Mouse (Mus musculus): Measurements from ENCODE around the gene Lmo2. TPM values are rescaled to one million over a fixed set of nuclear protein-coding genes. Genes with fewer than 3 reads are reported as not detected.

Lmo2 gene
- polyA plus RNA-seq (2015; fragmentation: Nextera tagmentation; extraction: Ambion mirVana): 33.1 and 34.9 TPM in 2 replicates

GRCm38 (mm10) chr2:103957649-103958546 lies at the start of gene Lmo2:
Gene Lmo2 (plus strand): TSS chr2:103957986.
- Histone ChIP-seq H3K36me3 (ENCODE audit: insufficient read depth, low read length) (no peaks in the 10 kb centered on the region), H3K27me3 (ENCODE audit: insufficient read depth, low read length) (no peaks in the 10 kb centered on the region), H3K9ac (replicated peaks; ENCODE audit: low read length) (no peak within 1 kb of the TSS), H3K4me1 (ENCODE audit: insufficient read depth, low read length) (no peaks in the 10 kb centered on the region), H3K27ac (ENCODE audit: low read length) (no peak within 1 kb of the TSS), H3K4me3 (ENCODE audit: low read length) (no peak within 1 kb of the TSS), H3K4me2 (replicated peaks; ENCODE audit: low read depth, low read length) (no peak within 1 kb of the TSS), H3K9me3 (ENCODE audit: low read length) (no peaks in the 10 kb centered on the region)
- ATAC-seq (ENCODE audit: low FRiP score, low TSS enrichment): no peak
- WGBS: 66% methylated on average over 10 of the region's 10 CpGs

DNA sequence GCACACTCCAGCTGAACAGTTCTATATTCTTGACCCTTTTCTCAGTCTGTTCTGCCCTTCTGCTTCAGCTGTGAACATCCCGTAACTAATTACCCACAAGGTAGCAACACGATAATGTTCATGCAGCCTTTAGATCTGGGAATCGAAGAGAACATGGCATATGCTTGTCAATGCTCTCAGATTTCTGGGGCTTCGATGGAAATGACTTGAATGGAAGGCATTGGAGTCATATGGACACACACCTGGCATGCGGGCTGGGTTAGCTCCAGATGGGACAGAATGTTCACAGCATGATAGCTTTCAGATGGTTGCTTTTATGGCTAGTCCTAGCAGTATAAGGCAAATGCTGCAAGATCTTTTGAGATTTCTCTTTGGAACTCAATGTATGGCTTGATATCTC lies 47.2 kb upstream of the Lmo2 start:
- Histone ChIP-seq H3K27me3 (ENCODE audit: insufficient read depth, low read length) (no peaks in the 10 kb centered on the region), H3K4me2 (replicated peaks; ENCODE audit: low read depth, low read length) (no peak overlapping the region), H3K36me3 (ENCODE audit: insufficient read depth, low read length) (no peaks in the 10 kb centered on the region), H3K4me1 (ENCODE audit: insufficient read depth, low read length) (peaks cover 6% of the 10 kb centered on the region; the same call in 1 of the 2 replicates), H3K9ac (replicated peaks; ENCODE audit: low read length) (no peak overlapping the region), H3K27ac (ENCODE audit: low read length) (no peak overlapping the region), H3K4me3 (ENCODE audit: low read length) (no peak overlapping the region), H3K9me3 (ENCODE audit: low read length) (no peaks in the 10 kb centered on the region)
- 82% methylated on average over 5 of the region's 5 CpGs for WGBS
- ATAC-seq (ENCODE audit: low FRiP score, low TSS enrichment): no peak

GRCm38 (mm10) chr2:103912481-103913251 lies 45.1 kb upstream of the Lmo2 start:
- H3K36me3 ChIP-seq (ENCODE audit: insufficient read depth, low read length): no peaks in the 10 kb centered on the region
- 76% methylated on average over 16 of the region's 16 CpGs for WGBS
- ATAC-seq (ENCODE audit: low FRiP score, low TSS enrichment): no peak
- no peak overlapping the region for H3K9ac ChIP-seq (replicated peaks; ENCODE audit: low read length)
- no peaks in the 10 kb centered on the region for H3K9me3 ChIP-seq (ENCODE audit: low read length)
- H3K27me3 ChIP-seq (ENCODE audit: insufficient read depth, low read length): no peaks in the 10 kb centered on the region
- no peak overlapping the region for H3K27ac ChIP-seq (ENCODE audit: low read length)
- H3K4me3 ChIP-seq (ENCODE audit: low read length): no peak overlapping the region
- no peaks in the 10 kb centered on the region for H3K4me1 ChIP-seq (ENCODE audit: insufficient read depth, low read length)
- H3K4me2 ChIP-seq (replicated peaks; ENCODE audit: low read depth, low read length): no peak overlapping the region

DNA sequence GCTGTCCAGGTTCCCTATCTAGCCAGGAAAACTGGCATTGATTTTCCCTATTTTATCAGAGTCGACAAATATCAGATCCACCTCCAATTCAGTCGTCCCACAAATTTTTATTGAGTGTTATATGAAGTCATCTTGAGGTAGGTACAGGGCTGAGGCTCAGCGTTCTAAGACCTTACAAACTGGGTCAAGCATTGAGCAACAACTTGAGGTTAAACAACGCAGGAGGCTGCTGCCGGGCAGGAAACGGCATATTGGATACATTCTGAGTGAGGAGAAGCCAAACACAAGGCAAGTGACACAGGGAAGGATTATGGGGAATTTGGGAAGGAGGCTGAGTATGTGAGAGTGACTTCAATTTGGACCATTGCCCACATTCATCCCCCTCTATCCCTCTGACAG lies 44.5 kb upstream of the Lmo2 start:
- Histone ChIP-seq H3K4me2 (replicated peaks; ENCODE audit: low read depth, low read length) (no peak overlapping the region), H3K4me3 (ENCODE audit: low read length) (no peak overlapping the region), H3K27ac (ENCODE audit: low read length) (no peak overlapping the region), H3K27me3 (ENCODE audit: insufficient read depth, low read length) (no peaks in the 10 kb centered on the region), H3K9ac (replicated peaks; ENCODE audit: low read length) (no peak overlapping the region), H3K36me3 (ENCODE audit: insufficient read depth, low read length) (no peaks in the 10 kb centered on the region), H3K9me3 (ENCODE audit: low read length) (no peaks in the 10 kb centered on the region), H3K4me1 (ENCODE audit: insufficient read depth, low read length) (no peaks in the 10 kb centered on the region)
- ATAC-seq (ENCODE audit: low FRiP score, low TSS enrichment): no peak
- 72% methylated on average over 6 of the region's 6 CpGs for WGBS

DNA sequence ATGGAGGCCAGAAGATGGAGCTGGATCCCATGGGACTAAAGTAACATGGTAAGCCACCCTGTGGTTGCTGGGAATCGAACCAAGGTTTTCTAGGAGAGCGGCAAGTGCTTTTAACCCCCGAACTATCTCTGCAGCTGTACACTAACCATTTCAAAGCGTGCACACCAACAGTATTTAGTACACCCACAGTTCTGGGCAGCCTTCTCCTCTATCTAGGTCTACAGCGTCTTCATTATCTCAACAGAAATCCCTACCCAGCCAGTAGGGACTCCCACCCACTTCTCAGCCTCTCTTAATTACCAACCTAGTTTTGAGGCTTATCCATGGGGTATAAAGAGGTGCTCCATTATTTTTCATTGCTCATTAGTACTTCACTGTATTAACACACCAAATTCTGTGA lies 41.7 kb upstream of the Lmo2 start:
- 94% methylated on average over 5 of the region's 5 CpGs for WGBS
- Histone ChIP-seq H3K9me3 (ENCODE audit: low read length) (no peaks in the 10 kb centered on the region), H3K4me1 (ENCODE audit: insufficient read depth, low read length) (no peaks in the 10 kb centered on the region), H3K4me3 (ENCODE audit: low read length) (no peak overlapping the region), H3K4me2 (replicated peaks; ENCODE audit: low read depth, low read length) (no peak overlapping the region), H3K27me3 (ENCODE audit: insufficient read depth, low read length) (no peaks in the 10 kb centered on the region), H3K36me3 (ENCODE audit: insufficient read depth, low read length) (no peaks in the 10 kb centered on the region), H3K9ac (replicated peaks; ENCODE audit: low read length) (no peak overlapping the region), H3K27ac (ENCODE audit: low read length) (no peak overlapping the region)
- ATAC-seq (ENCODE audit: low FRiP score, low TSS enrichment): no peak

DNA sequence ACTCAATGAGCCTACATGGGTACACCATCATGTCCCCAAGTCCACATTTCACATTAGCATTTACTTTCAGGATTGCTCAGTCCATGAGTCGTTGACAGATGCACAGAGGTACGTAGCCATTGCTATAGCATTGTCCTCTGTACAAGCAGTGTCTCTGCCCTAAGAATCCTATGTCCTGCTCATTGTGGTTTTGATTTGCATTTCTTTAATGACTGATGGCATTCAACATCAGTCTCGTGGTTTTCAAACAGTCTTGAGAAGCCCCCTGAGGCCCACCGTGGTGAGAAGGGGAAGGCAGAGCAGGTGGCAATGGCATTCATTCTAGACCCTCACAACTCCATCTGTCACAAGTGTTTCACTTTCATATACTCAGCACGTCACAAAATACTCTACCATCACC lies 40.4 kb upstream of the Lmo2 start:
- ATAC-seq (ENCODE audit: low FRiP score, low TSS enrichment): no peak
- H3K27ac ChIP-seq (ENCODE audit: low read length): no peak overlapping the region
- no peaks in the 10 kb centered on the region for H3K4me1 ChIP-seq (ENCODE audit: insufficient read depth, low read length)
- H3K4me3 ChIP-seq (ENCODE audit: low read length): no peak overlapping the region
- 91% methylated on average over 5 of the region's 5 CpGs for WGBS
- H3K4me2 ChIP-seq (replicated peaks; ENCODE audit: low read depth, low read length): no peak overlapping the region
- no peaks in the 10 kb centered on the region for H3K36me3 ChIP-seq (ENCODE audit: insufficient read depth, low read length)
- no peaks in the 10 kb centered on the region for H3K9me3 ChIP-seq (ENCODE audit: low read length)
- H3K27me3 ChIP-seq (ENCODE audit: insufficient read depth, low read length): no peaks in the 10 kb centered on the region
- no peak overlapping the region for H3K9ac ChIP-seq (replicated peaks; ENCODE audit: low read length)

GRCm38 (mm10) chr2:103918375-103918774 lies 39.4 kb upstream of the Lmo2 start:
- no peaks in the 10 kb centered on the region for H3K36me3 ChIP-seq (ENCODE audit: insufficient read depth, low read length)
- no peak overlapping the region for H3K9ac ChIP-seq (replicated peaks; ENCODE audit: low read length)
- no peak overlapping the region for H3K4me2 ChIP-seq (replicated peaks; ENCODE audit: low read depth, low read length)
- no peaks in the 10 kb centered on the region for H3K27me3 ChIP-seq (ENCODE audit: insufficient read depth, low read length)
- no peaks in the 10 kb centered on the region for H3K9me3 ChIP-seq (ENCODE audit: low read length)
- H3K4me1 ChIP-seq (ENCODE audit: insufficient read depth, low read length): no peaks in the 10 kb centered on the region
- H3K4me3 ChIP-seq (ENCODE audit: low read length): no peak overlapping the region
- ATAC-seq (ENCODE audit: low FRiP score, low TSS enrichment): no peak
- H3K27ac ChIP-seq (ENCODE audit: low read length): no peak overlapping the region
- WGBS: 83% methylated on average over 2 of the region's 2 CpGs

GRCm38 (mm10) chr2:103919488-103919887 lies 38.3 kb upstream of the Lmo2 start:
- ATAC-seq (ENCODE audit: low FRiP score, low TSS enrichment): no peak
- H3K4me2 ChIP-seq (replicated peaks; ENCODE audit: low read depth, low read length): no peak overlapping the region
- no peak overlapping the region for H3K9ac ChIP-seq (replicated peaks; ENCODE audit: low read length)
- no peak overlapping the region for H3K27ac ChIP-seq (ENCODE audit: low read length)
- H3K4me3 ChIP-seq (ENCODE audit: low read length): no peak overlapping the region
- H3K36me3 ChIP-seq (ENCODE audit: insufficient read depth, low read length): no peaks in the 10 kb centered on the region
- no peaks in the 10 kb centered on the region for H3K9me3 ChIP-seq (ENCODE audit: low read length)
- no peaks in the 10 kb centered on the region for H3K27me3 ChIP-seq (ENCODE audit: insufficient read depth, low read length)
- H3K4me1 ChIP-seq (ENCODE audit: insufficient read depth, low read length): no peaks in the 10 kb centered on the region
- 88% methylated on average over 6 of the region's 6 CpGs for WGBS

DNA sequence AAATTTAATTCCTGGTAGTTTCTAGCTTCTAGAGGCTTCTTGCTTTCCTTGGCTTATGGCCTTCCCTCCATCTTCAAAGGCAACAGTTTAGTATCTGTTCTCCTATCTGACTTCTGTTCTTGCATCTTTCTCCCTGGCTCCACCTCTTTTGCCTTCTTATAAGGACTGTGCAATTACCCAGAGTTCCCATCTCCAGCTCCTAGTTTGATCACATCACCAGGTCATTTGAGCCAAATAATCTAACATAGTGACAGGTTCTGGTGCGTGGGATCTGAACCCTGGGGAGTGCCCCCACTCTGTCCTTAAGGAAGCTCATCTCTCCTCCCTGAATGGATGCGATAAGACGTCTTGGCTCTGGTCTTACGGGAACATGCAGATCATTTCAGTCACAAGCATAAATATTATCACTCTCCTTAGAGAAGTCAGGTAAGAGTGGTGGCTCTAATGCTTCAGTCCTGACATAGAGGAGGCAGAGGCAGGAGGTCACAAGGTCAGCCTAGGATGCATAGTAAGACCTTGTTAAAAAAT lies 31.1 kb upstream of the Lmo2 start:
- Histone ChIP-seq H3K27me3 (ENCODE audit: insufficient read depth, low read length) (no peaks in the 10 kb centered on the region), H3K9me3 (ENCODE audit: low read length) (no peaks in the 10 kb centered on the region), H3K4me1 (ENCODE audit: insufficient read depth, low read length) (peaks cover 7% of the 10 kb centered on the region), H3K4me3 (ENCODE audit: low read length) (no peak overlapping the region), H3K36me3 (ENCODE audit: insufficient read depth, low read length) (no peaks in the 10 kb centered on the region), H3K4me2 (replicated peaks; ENCODE audit: low read depth, low read length) (no peak overlapping the region), H3K9ac (replicated peaks; ENCODE audit: low read length) (no peak overlapping the region), H3K27ac (ENCODE audit: low read length) (no peak overlapping the region)
- 90% methylated on average over 4 of the region's 4 CpGs for WGBS
- ATAC-seq (ENCODE audit: low FRiP score, low TSS enrichment): no peak

Data from kidney, embryonic 16.5 days (tissue).